Mouse (Mus musculus): ENCODE results near the gene Plek2. TPM values are rescaled to one million over a fixed set of nuclear protein-coding genes. Genes with fewer than 3 reads are reported as not detected.

Plek2 gene
- 2.2 and 3.2 TPM in 2 replicates for total RNA-seq (2014; rRNA removed; ENCODE audit: low replicate concordance)
- polyA plus RNA-seq (2015; fragmentation: Nextera tagmentation; extraction: Ambion mirVana), result 0.70 and 0.75 TPM in 2 replicates

DNA sequence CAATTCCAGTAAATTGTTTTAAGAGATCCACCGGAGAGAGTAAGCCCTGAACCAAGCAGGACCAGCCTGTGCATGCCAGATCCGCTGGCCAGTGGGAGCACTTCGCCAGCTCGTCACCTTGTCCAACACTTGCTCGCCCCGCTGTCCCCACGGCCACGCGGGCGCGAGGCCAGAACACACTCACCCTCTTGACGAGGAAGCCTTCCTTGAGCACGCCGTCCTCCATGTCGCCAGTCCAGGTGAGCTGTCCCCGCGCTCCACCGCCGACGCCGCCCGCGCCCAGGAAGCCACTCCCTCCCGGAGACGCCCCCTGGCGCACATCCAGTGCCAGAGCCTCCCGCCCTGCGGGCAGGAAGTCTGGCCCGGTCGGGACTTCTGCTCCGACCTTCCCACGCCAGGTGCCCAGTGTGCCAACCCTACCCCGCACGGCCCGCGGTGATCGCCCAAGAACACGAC, at the start of gene Plek2:
Gene Plek2 (minus strand): TSS at position 258 of the 456 bp plus-strand sequence.
- Histone ChIP-seq H3K4me2 (ENCODE audit: low read depth, low read length) (peak within 1 kb of the TSS; percentile 76), H3K4me3 (ENCODE audit: low read depth, low read length) (peak within 1 kb of the TSS; percentile 44), H3K36me3 (replicated peaks; ENCODE audit: control insufficient read depth, insufficient read depth, low read length) (no peaks in the 10 kb centered on the region), H3K9me3 (replicated peaks; ENCODE audit: control insufficient read depth, low read length) (no peaks in the 10 kb centered on the region; the same call in 1 of the 2 replicates), H3K27ac (ENCODE audit: low read depth) (no peak within 1 kb of the TSS), H3K4me1 (ENCODE audit: control insufficient read depth, insufficient read depth) (peaks cover 8% of the 10 kb centered on the region), H3K9ac (replicated peaks; ENCODE audit: low read depth, low read length) (no peak within 1 kb of the TSS; the same call in 1 of the 2 replicates), H3K27me3 (ENCODE audit: control insufficient read depth, insufficient read depth, low read length) (peaks cover 17% of the 10 kb centered on the region; the same call in 1 of the 2 replicates)
- WGBS, result 5% methylated on average over 34 of the region's 38 CpGs
- ATAC-seq (ENCODE audit: insufficient read depth, low read depth) (no peak), DNase-seq (ENCODE audit: low spot score) (peak; percentile 19)
- TF ChIP-seq CTCF (IDR thresholded peaks at IDR 0.05; ENCODE audit: low read depth) (peak; percentile 26; the same call in 1 of the 2 replicates), EP300 (IDR thresholded peaks at IDR 0.05; ENCODE audit: low read depth) (no peak)

DNA sequence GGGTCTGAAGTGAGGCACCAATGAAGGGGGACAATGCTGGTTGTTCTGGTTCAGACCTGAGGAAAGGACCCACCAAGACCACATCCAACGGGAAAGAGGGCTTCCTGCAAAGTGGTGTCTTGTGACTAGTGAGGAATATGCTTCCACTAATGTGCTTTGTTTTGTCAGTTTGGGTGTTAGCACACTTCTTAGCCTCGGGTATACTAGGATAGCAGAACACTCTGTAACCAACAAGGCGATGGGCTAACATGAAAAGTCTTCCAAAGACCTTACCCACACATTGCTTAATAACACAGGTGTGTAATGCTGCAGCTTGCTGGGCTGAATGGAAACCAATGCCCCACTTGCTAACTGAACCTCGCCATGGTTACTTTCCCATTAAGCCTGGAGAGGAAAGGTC, 49.6 kb upstream of the Plek2 start:
- 71% methylated on average over 4 of the region's 4 CpGs for WGBS
- H3K9me3 ChIP-seq (replicated peaks; ENCODE audit: control insufficient read depth, low read length), result 0 out of 2 replicates have a peak, but pooled peaks cover 7% of the 10 kb centered on the region
- no peak overlapping the region for H3K9ac ChIP-seq (replicated peaks; ENCODE audit: low read depth, low read length)
- no peaks in the 10 kb centered on the region for H3K4me1 ChIP-seq (ENCODE audit: control insufficient read depth, insufficient read depth)
- H3K27ac ChIP-seq (ENCODE audit: low read depth), result no peak overlapping the region
- H3K27me3 ChIP-seq (ENCODE audit: control insufficient read depth, insufficient read depth, low read length), result no peaks in the 10 kb centered on the region
- no peak for TF ChIP-seq CTCF (IDR thresholded peaks at IDR 0.05; ENCODE audit: low read depth)
- TF ChIP-seq EP300 (IDR thresholded peaks at IDR 0.05; ENCODE audit: low read depth), result no peak
- DNase-seq (ENCODE audit: low spot score) (no peak), ATAC-seq (ENCODE audit: insufficient read depth, low read depth) (no peak)
- H3K4me2 ChIP-seq (ENCODE audit: low read depth, low read length), result no peak overlapping the region
- no peak overlapping the region for H3K4me3 ChIP-seq (ENCODE audit: low read depth, low read length)
- H3K36me3 ChIP-seq (replicated peaks; ENCODE audit: control insufficient read depth, insufficient read depth, low read length), result no peaks in the 10 kb centered on the region

DNA sequence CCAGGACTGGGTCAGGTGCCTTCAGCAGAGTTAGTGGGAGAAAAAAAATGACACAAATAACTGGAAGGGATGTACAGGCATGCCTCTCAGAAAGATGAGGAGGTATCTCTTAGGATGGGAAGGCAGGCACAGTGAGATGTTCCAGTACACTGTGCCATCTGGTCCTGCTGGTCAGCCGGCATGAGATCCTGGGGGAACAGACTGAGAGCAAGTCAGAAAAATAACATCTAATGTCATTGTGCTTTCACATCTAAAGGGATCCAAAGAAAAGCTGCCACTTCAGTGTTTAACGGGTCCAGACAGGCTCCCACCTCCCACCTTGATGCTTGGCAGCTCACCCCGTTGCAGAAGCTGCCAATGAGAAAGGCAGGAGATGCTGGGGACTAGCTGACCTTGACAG, 45.7 kb upstream of the Plek2 start:
- ATAC-seq (ENCODE audit: insufficient read depth, low read depth) (no peak), DNase-seq (ENCODE audit: low spot score) (no peak)
- Histone ChIP-seq H3K4me1 (ENCODE audit: control insufficient read depth, insufficient read depth) (no peaks in the 10 kb centered on the region), H3K27ac (ENCODE audit: low read depth) (no peak overlapping the region), H3K9ac (replicated peaks; ENCODE audit: low read depth, low read length) (no peak overlapping the region), H3K36me3 (replicated peaks; ENCODE audit: control insufficient read depth, insufficient read depth, low read length) (no peaks in the 10 kb centered on the region), H3K9me3 (replicated peaks; ENCODE audit: control insufficient read depth, low read length) (0 out of 2 replicates have a peak, but pooled peaks cover 2% of the 10 kb centered on the region), H3K4me3 (ENCODE audit: low read depth, low read length) (no peak overlapping the region), H3K27me3 (ENCODE audit: control insufficient read depth, insufficient read depth, low read length) (no peaks in the 10 kb centered on the region), H3K4me2 (ENCODE audit: low read depth, low read length) (no peak overlapping the region)
- 34% methylated on average over 3 of the region's 3 CpGs for WGBS
- TF ChIP-seq CTCF (IDR thresholded peaks at IDR 0.05; ENCODE audit: low read depth) (no peak), EP300 (IDR thresholded peaks at IDR 0.05; ENCODE audit: low read depth) (no peak)

DNA sequence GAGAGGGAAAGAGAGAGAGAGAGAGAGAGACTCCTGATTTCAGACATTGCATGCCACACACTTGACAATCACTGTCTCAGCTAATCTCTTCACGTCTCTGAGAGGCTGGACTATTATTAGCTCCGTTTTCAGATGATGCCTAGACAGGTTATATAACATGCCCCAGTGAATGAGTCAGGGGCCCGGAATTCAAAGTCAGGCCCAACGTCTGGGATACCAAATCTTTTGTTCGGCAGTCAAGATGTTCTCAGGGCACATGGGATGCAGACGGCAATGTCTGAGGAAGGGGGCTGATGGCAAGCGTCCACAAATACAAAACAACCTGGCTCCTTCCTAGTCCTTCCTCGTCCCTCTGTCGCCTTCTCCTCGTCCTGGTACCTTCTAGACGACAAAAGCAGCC, 45.3 kb upstream of the Plek2 start:
- Histone ChIP-seq H3K9me3 (replicated peaks; ENCODE audit: control insufficient read depth, low read length) (no peaks in the 10 kb centered on the region), H3K27ac (ENCODE audit: low read depth) (no peak overlapping the region), H3K9ac (replicated peaks; ENCODE audit: low read depth, low read length) (no peak overlapping the region), H3K4me3 (ENCODE audit: low read depth, low read length) (no peak overlapping the region), H3K27me3 (ENCODE audit: control insufficient read depth, insufficient read depth, low read length) (no peaks in the 10 kb centered on the region), H3K4me2 (ENCODE audit: low read depth, low read length) (no peak overlapping the region), H3K4me1 (ENCODE audit: control insufficient read depth, insufficient read depth) (no peaks in the 10 kb centered on the region), H3K36me3 (replicated peaks; ENCODE audit: control insufficient read depth, insufficient read depth, low read length) (no peaks in the 10 kb centered on the region)
- 23% methylated on average over 11 of the region's 11 CpGs for WGBS
- ATAC-seq (ENCODE audit: insufficient read depth, low read depth) (0 out of 2 replicates have a peak, but pooled peaks have one; percentile 51), DNase-seq (ENCODE audit: low spot score) (peak; percentile 20)
- TF ChIP-seq CTCF (IDR thresholded peaks at IDR 0.05; ENCODE audit: low read depth) (no peak), EP300 (IDR thresholded peaks at IDR 0.05; ENCODE audit: low read depth) (no peak)

DNA sequence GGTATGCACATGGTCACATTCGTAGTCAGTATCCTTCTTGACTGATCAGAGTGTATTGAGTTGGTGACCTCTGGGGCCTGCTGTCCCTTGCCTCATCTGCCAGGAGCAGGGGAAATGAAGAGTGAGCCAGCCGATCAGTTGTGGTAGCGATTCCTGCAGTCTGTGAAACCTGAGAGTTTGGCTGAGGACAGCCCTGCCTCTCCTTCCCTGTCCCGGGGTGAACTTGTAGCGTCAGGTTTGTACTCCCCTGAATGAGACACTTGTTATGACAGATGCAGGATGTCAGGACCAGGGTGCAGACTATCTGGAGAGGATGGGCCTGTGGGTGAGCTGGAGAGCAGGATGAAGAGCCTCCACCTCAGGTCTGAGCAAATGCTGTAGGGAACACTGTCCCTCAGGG, 40.9 kb upstream of the Plek2 start:
- DNase-seq (ENCODE audit: low spot score), result no peak
- no peak for TF ChIP-seq EP300 (IDR thresholded peaks at IDR 0.05; ENCODE audit: low read depth)
- no peak for TF ChIP-seq CTCF (IDR thresholded peaks at IDR 0.05; ENCODE audit: low read depth)
- Histone ChIP-seq H3K36me3 (replicated peaks; ENCODE audit: control insufficient read depth, insufficient read depth, low read length) (no peaks in the 10 kb centered on the region), H3K9me3 (replicated peaks; ENCODE audit: control insufficient read depth, low read length) (no peaks in the 10 kb centered on the region), H3K27me3 (ENCODE audit: control insufficient read depth, insufficient read depth, low read length) (no peaks in the 10 kb centered on the region), H3K4me1 (ENCODE audit: control insufficient read depth, insufficient read depth) (no peaks in the 10 kb centered on the region), H3K27ac (ENCODE audit: low read depth) (no peak overlapping the region), H3K4me3 (ENCODE audit: low read depth, low read length) (no peak overlapping the region), H3K9ac (replicated peaks; ENCODE audit: low read depth, low read length) (no peak overlapping the region), H3K4me2 (ENCODE audit: low read depth, low read length) (no peak overlapping the region)
- ATAC-seq (ENCODE audit: insufficient read depth, low read depth), result no peak
- 64% methylated on average over 5 of the region's 5 CpGs for WGBS

DNA sequence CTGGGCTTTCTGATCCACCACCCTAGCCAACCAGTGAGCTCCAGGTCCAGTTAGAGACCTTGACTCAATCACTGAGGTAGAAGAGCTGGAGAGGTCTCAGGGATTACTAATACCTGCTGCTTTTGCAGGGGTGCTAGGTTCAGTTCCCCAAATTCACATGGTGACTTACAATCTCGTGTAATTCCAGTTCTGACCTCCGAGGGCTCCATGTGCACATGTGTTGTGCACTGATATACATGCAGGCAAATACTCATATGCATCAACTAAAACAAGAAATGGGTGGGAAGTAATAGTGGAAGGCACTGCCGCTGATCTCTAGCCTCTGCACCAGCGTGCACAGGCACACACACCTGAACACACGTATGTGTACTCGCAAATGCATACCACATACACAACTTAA, 40.4 kb upstream of the Plek2 start:
- no peak overlapping the region for H3K4me2 ChIP-seq (ENCODE audit: low read depth, low read length)
- no peaks in the 10 kb centered on the region for H3K36me3 ChIP-seq (replicated peaks; ENCODE audit: control insufficient read depth, insufficient read depth, low read length)
- no peaks in the 10 kb centered on the region for H3K4me1 ChIP-seq (ENCODE audit: control insufficient read depth, insufficient read depth)
- H3K9me3 ChIP-seq (replicated peaks; ENCODE audit: control insufficient read depth, low read length), result no peaks in the 10 kb centered on the region
- TF ChIP-seq EP300 (IDR thresholded peaks at IDR 0.05; ENCODE audit: low read depth) (no peak), CTCF (IDR thresholded peaks at IDR 0.05; ENCODE audit: low read depth) (peak; percentile 35)
- DNase-seq (ENCODE audit: low spot score) (no peak), ATAC-seq (ENCODE audit: insufficient read depth, low read depth) (no peak)
- WGBS, result 75% methylated on average over 6 of the region's 6 CpGs
- H3K27ac ChIP-seq (ENCODE audit: low read depth), result no peak overlapping the region
- no peaks in the 10 kb centered on the region for H3K27me3 ChIP-seq (ENCODE audit: control insufficient read depth, insufficient read depth, low read length)
- no peak overlapping the region for H3K4me3 ChIP-seq (ENCODE audit: low read depth, low read length)
- no peak overlapping the region for H3K9ac ChIP-seq (replicated peaks; ENCODE audit: low read depth, low read length)

Measured in heart, postnatal 0 days (tissue).